Mouse (Mus musculus) bone marrow macrophage, adult 2 months (primary cell): ENCODE results near the gene Dtx2.

ENCODE experiments used
- CTCF ChIP-seq: IDR thresholded peaks from 2 replicates; pipeline ENCODE4 v1.5.1; 2012; ENCODE audit warnings: low read depth, mild to moderate bottlenecking, low read length, moderate library complexity
- POLR2A ChIP-seq: IDR thresholded peaks from 2 replicates; pipeline ENCODE4 v1.6.1; 2012; ENCODE audit warnings: mild to moderate bottlenecking, low read depth, low read length, borderline replicate concordance

- TF ChIP-seq POLR2A (no peak), CTCF (no peak)
These were observed 42.9 kb upstream of the Dtx2 start for GRCm38 (mm10) chr5:135951660-135952059.
